Mouse (Mus musculus) olfactory bulb, adult 2 months (tissue): ENCODE results near the gene Arl15. TPM values are rescaled to one million over a fixed set of nuclear protein-coding genes. Genes with fewer than 3 reads are reported as not detected.
A peak's percentile ranks its signal among the peaks of the same experiment; 100 is the strongest.

ENCODE experiments used
- H3K27ac ChIP-seq: fragments of 200-500 bp; 2 replicates; pipeline ENCODE4 v1.5.1; 2012; ENCODE audit warnings: low read depth, low read length; ENCODE audit not compliant: insufficient read depth
- H3K4me1 ChIP-seq: fragments of 200-500 bp; 2 replicates; pipeline ENCODE4 v1.6.1; 2012; ENCODE audit warnings: low read length; ENCODE audit not compliant: control insufficient read depth, insufficient read depth
- H3K4me3 ChIP-seq: fragments of 200-500 bp; 2 replicates; pipeline ENCODE4 v1.5.1; 2012; ENCODE audit warnings: mild to moderate bottlenecking, low read depth, low read length, moderate library complexity; ENCODE audit not compliant: insufficient read depth
- CTCF ChIP-seq: fragments of 200-500 bp; IDR thresholded peaks from 2 replicates; pipeline ENCODE4 v1.5.1; 2012; ENCODE audit warnings: low read depth, mild to moderate bottlenecking, low read length, moderate library complexity; ENCODE audit not compliant: insufficient read depth
- POLR2A ChIP-seq: fragments of 200-500 bp; IDR thresholded peaks from 2 replicates; pipeline ENCODE4 v1.6.1; 2012; ENCODE audit warnings: mild to moderate bottlenecking, low read depth, low read length, moderate library complexity; ENCODE audit not compliant: insufficient read depth
- WGBS: fragments of 180-500 bp; shearing (Covaris S2); methylation state at CpG from one replicate; pipeline ENCODE4 v1.1.7; 2018; 5-methylcytosine and 5-hydroxymethylcytosine counted together
- polyA plus RNA-seq: library from polyadenylated mRNA; stranded (reverse); fragments of >200 nt; gene quantifications from 2 replicates; pipeline ENCODE4 v1.2.4, GENCODE M21; 2012; ENCODE audit warnings: low replicate concordance; ENCODE audit not compliant: missing spikeins, insufficient read depth, insufficient read length

Gene Arl15
- polyA plus RNA-seq, 1 experiment: not detected

DNA sequence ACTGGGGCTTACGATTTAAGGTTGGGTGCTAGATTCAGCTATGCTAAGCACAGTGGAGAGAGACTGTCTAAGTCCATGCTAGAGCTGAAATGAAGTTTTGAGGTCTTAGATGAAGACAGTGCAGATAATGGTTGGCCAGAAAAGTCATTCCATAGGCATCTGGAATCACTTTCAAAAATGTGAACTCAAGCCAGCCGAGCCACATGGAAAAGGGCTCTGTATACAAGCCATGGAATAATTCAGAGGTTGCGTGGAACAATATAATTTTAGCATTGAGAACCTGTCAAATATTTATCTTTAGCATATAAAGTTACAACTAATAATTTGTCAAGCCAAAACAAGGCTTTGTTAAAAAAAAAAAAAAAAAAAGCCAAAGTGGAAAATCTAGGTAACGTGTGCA, 182.6 kb downstream of the Arl15 start:
- Histone ChIP-seq H3K4me3 (no peak overlapping the region), H3K4me1 (peaks cover 3% of the 10 kb centered on the region; the same call in 1 of the 2 replicates), H3K27ac (no peak overlapping the region)
- TF ChIP-seq CTCF (no peak), POLR2A (no peak)
- WGBS: 95% methylated on average over 4 of the region's 4 CpGs

- H3K27ac ChIP-seq: no peak overlapping the region
- peaks cover 3% of the 10 kb centered on the region; the same call in 1 of the 2 replicates for H3K4me1 ChIP-seq
- H3K4me3 ChIP-seq: no peak overlapping the region
- WGBS: 70% methylated on average over 15 of the region's 15 CpGs
- TF ChIP-seq CTCF: no peak
- no peak for TF ChIP-seq POLR2A
Observed at GRCm38 (mm10) chr13:113980739-113981460, 186.6 kb downstream of the Arl15 start.

DNA sequence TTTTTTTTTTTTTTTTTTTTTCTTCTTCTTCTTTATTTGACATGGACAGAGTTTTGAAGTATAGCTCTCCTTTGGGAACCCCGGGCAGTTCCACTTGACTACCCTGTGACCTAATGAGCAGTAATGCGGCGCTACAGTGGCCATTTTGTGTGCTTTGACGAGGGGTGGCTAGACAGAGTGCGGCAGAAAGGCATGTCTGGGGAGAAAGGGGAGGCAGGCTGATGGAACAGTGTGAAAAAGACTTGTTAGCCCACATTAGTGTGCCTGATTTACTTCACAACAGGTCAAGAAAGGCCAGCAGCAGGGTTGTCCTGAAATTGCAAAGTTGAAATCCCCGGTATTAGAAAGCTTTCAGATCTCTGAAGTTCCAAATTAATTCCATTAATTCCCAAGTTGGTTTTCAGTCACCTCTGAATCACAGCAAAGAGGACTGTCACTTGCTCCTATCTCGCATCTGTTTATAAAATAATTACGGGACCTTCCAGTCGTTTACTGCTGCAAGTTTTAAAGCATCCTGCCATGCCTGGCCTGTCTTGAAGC, 187.2 kb downstream of the Arl15 start:
- Histone ChIP-seq H3K4me3 (no peak overlapping the region), H3K4me1 (peaks cover 3% of the 10 kb centered on the region; the same call in 1 of the 2 replicates), H3K27ac (no peak overlapping the region)
- TF ChIP-seq POLR2A (no peak), CTCF (no peak)
- 77% methylated on average over 9 of the region's 9 CpGs for WGBS

- WGBS: 55% methylated on average over 6 of the region's 6 CpGs
- Histone ChIP-seq H3K27ac (peak overlapping the region; percentile 17; the same call in 1 of the 2 replicates), H3K4me3 (no peak overlapping the region), H3K4me1 (peaks cover 3% of the 10 kb centered on the region; the same call in 1 of the 2 replicates)
- no peak for TF ChIP-seq CTCF
- TF ChIP-seq POLR2A: no peak
Observed at GRCm38 (mm10) chr13:113983633-113984032, 189.3 kb downstream of the Arl15 start.

- peaks cover 3% of the 10 kb centered on the region; the same call in 1 of the 2 replicates for H3K4me1 ChIP-seq
- H3K4me3 ChIP-seq: no peak overlapping the region
- TF ChIP-seq CTCF (no peak), POLR2A (no peak)
- 100% methylated on average over 4 of the region's 4 CpGs for WGBS
- H3K27ac ChIP-seq: no peak overlapping the region
Observed at GRCm38 (mm10) chr13:113984491-113984890, 190.2 kb downstream of the Arl15 start.

- Histone ChIP-seq H3K4me3 (no peak overlapping the region), H3K4me1 (peaks cover 3% of the 10 kb centered on the region), H3K27ac (no peak overlapping the region)
- WGBS: 67% methylated on average over 13 of the region's 13 CpGs
- TF ChIP-seq CTCF (no peak), POLR2A (no peak)
Observed at GRCm38 (mm10) chr13:113986864-113987562, 192.7 kb downstream of the Arl15 start.

- Histone ChIP-seq H3K4me3 (no peak overlapping the region), H3K4me1 (peaks cover 6% of the 10 kb centered on the region), H3K27ac (no peak overlapping the region)
- TF ChIP-seq POLR2A (no peak), CTCF (no peak)
- 77% methylated on average over 3 of the region's 3 CpGs for WGBS
Observed at GRCm38 (mm10) chr13:113990247-113990646, 195.9 kb downstream of the Arl15 start.

GRCm38 (mm10) chr13:113990701-113991100, 196.4 kb downstream of the Arl15 start:
- TF ChIP-seq POLR2A (no peak), CTCF (no peak)
- Histone ChIP-seq H3K27ac (no peak overlapping the region), H3K4me1 (peaks cover 6% of the 10 kb centered on the region), H3K4me3 (no peak overlapping the region)
- WGBS: 51% methylated on average over 10 of the region's 10 CpGs

DNA sequence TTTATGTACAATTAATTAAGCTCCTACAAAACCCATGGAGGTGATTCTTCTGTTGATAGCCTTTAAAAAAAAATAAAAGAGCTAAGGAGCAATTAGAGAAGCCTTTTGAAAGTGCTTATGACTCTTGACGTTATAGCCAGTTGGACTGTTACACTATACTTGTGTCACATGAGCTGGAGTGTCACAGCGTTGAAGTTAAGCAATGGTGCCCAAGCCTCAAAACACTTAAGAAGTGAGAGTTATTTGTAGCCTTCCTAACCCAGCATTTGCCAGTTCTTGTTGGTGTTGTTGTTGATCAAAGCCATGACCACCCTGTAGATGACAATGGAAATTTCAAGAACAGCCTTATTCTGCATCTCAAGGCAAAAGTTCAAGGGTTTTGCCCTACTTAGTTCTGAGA, 198.8 kb downstream of the Arl15 start:
- no peak for TF ChIP-seq CTCF
- no peak for TF ChIP-seq POLR2A
- Histone ChIP-seq H3K4me3 (no peak overlapping the region), H3K4me1 (peaks cover 6% of the 10 kb centered on the region), H3K27ac (no peak overlapping the region)
- WGBS: 90% methylated on average over 2 of the region's 2 CpGs
